Mouse (Mus musculus) G1E (cell line): ENCODE data around the gene Magoh. TPM values are rescaled to one million over a fixed set of nuclear protein-coding genes. Genes with fewer than 3 reads are reported as not detected.

Experiments
- ATAC-seq: 2 replicates; pipeline ENCODE4 v1.8.0; 2016; ENCODE audit warnings: mild to moderate bottlenecking; ENCODE audit not compliant: insufficient number of reproducible peaks, poor library complexity, low FRiP score, severe bottlenecking; ENCODE audit errors: extremely low read depth
- DNase-seq: peaks from one replicate; pipeline ENCODE4 v3.0.0; 2012; ENCODE audit warnings: low spot score
- H3K27me3 ChIP-seq: 2 replicates; pipeline ENCODE4 v1.6.1; 2012; ENCODE audit warnings: mild to moderate bottlenecking, low read length, inconsistent platforms; ENCODE audit not compliant: insufficient read depth
- H3K36me3 ChIP-seq: replicated peaks from 2 replicates; pipeline ENCODE3; 2012; ENCODE audit warnings: mild to moderate bottlenecking, inconsistent platforms
- H3K4me1 ChIP-seq: 2 replicates; pipeline ENCODE4 v1.6.1; 2012; ENCODE audit warnings: low read depth, low read length, inconsistent platforms, mixed read lengths; ENCODE audit not compliant: insufficient read depth
- H3K4me3 ChIP-seq: 2 replicates; pipeline ENCODE4 v1.5.1; 2012; ENCODE audit warnings: low read depth, mild to moderate bottlenecking, inconsistent platforms, low read length, moderate library complexity, mixed read lengths
- H3K9me3 ChIP-seq: replicated peaks from 2 replicates; pipeline ENCODE4 v1.6.1; 2012; ENCODE audit warnings: inconsistent platforms
- CTCF ChIP-seq: IDR thresholded peaks from 2 replicates; pipeline ENCODE4 v1.5.1; 2012; ENCODE audit warnings: low read depth, low read length, inconsistent platforms, mixed read lengths
- GATA1 ChIP-seq: IDR thresholded peaks from 2 replicates; pipeline ENCODE4 v1.6.1; 2012; ENCODE audit warnings: borderline replicate concordance, low read length, inconsistent platforms, mixed read lengths
- GATA2 ChIP-seq: IDR thresholded peaks from 2 replicates; pipeline ENCODE4 v1.6.1; 2012; ENCODE audit warnings: low read depth, low read length, inconsistent platforms, borderline replicate concordance
- POLR2AphosphoS5 ChIP-seq: IDR thresholded peaks from 2 replicates; pipeline ENCODE4 v1.6.1; 2012; ENCODE audit warnings: low read depth, low read length, inconsistent platforms; ENCODE audit not compliant: insufficient replicate concordance
- TAL1 ChIP-seq: conservative IDR thresholded peaks from 2 replicates; pipeline ENCODE4 v1.6.1; 2012; ENCODE audit warnings: low read depth, low read length, inconsistent platforms, mixed read lengths
- polyA plus RNA-seq: library from polyadenylated mRNA; stranded (reverse); fragments of >175 nt; gene quantifications from 2 replicates; pipeline ENCODE4 v1.2.3, GENCODE M21; 2012
- total RNA-seq, 2 experiments: library from RNA; stranded (forward) in 1 of 2; stranded (reverse) in 1 of 2; fragments of 200-1000 nt in 1 of 2; fragments of >200 nt in 1 of 2; fragmentation: Nextera tagmentation in 1 of 2; gene quantifications; 2 replicates each; pipeline ENCODE4 v1.2.3; 2014 to 2017

The Magoh gene
- total RNA-seq (2014; fragmentation: Nextera tagmentation) (149 and 177 TPM in 2 replicates), total RNA-seq (2017) (338 and 372 TPM in 2 replicates), polyA plus RNA-seq (5.7 and 6.4 TPM in 2 replicates)

DNA sequence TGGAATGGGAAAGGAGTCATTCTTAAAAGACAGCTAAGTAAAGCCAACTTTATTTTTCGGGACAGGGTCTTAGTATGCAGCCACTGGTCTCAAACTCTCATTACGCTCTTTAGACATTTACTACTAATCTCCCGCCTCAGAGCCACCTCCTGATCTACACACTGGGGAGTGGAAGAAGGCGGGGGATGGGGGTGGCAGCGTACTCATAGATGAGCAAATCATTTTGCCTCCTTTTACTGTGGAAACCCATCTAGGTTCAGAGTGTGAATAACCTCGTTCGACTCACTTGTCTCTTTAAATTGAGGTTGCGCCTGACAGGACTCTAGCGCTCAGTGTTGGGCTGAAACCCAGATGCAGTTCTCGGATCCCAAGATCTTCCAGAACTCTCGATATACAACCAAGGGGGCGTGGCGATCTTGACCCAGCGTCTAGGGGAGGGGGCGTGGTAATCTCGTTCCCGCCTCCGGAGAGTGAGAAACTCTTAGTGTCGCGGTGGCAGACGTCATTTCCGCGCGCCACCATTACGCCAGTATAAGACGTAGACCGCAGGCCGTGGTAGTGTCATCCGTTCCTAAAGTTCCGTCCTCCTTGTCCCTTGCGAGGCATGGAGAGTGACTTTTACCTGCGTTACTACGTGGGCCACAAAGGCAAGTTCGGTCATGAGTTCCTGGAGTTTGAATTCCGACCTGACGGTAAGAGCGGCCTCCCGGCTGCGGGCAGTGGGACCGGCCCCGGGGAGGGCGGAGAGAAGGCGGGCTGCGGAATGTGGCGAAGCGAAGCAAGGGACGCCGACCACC, at the start of gene Magoh:
Gene Magoh (plus strand): TSS at position 502 of the 797 bp plus-strand sequence.
- peaks cover 22% of the 10 kb centered on the region for H3K4me1 ChIP-seq
- ATAC-seq (peak; percentile 82), DNase-seq (peak; percentile 88)
- no peaks in the 10 kb centered on the region for H3K27me3 ChIP-seq
- TF ChIP-seq CTCF (no peak), GATA1 (no peak), TAL1 (no peak), GATA2 (no peak), POLR2AphosphoS5 (peak; percentile 82)
- peaks cover 50% of the 10 kb centered on the region for H3K36me3 ChIP-seq
- peak within 1 kb of the TSS; percentile 95 for H3K4me3 ChIP-seq
- H3K9me3 ChIP-seq: no peaks in the 10 kb centered on the region

GRCm38 (mm10) chr4:107830189-107830588, 49.4 kb upstream of the Magoh start:
- ATAC-seq (no peak), DNase-seq (no peak)
- H3K9me3 ChIP-seq: no peaks in the 10 kb centered on the region
- peaks cover 98% of the 10 kb centered on the region for H3K36me3 ChIP-seq
- H3K27me3 ChIP-seq: no peaks in the 10 kb centered on the region
- TF ChIP-seq POLR2AphosphoS5: no peak
- no peak for TF ChIP-seq CTCF
- no peak for TF ChIP-seq TAL1
- TF ChIP-seq GATA1: no peak
- no peak for TF ChIP-seq GATA2
- peaks cover 21% of the 10 kb centered on the region for H3K4me1 ChIP-seq
- no peak overlapping the region for H3K4me3 ChIP-seq

DNA sequence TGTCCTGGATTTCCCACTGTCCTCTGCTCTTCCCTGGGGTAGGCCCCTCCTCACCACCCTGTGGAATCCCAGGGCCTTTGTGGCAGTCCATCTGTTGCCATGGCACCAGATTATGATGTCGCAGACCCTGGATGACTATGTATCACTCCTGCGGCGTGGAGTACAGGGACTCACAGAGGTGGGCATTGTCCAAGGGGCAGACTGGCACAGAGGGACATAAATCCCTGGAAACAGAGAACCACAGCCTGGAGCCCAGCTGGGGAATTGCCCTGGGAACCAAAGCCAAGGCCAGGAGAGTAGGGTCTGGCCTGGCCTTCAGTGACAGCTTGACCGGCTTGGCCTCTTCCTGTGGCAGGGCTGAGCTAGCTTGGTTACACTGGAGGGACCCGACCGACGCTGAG, 48.7 kb upstream of the Magoh start:
- Histone ChIP-seq H3K4me1 (peaks cover 19% of the 10 kb centered on the region), H3K27me3 (no peaks in the 10 kb centered on the region), H3K9me3 (no peaks in the 10 kb centered on the region), H3K4me3 (no peak overlapping the region), H3K36me3 (peaks cover 98% of the 10 kb centered on the region)
- no peak for TF ChIP-seq GATA1
- TF ChIP-seq POLR2AphosphoS5: no peak
- TF ChIP-seq TAL1: no peak
- no peak for TF ChIP-seq GATA2
- TF ChIP-seq CTCF: no peak
- no peak for DNase-seq
- no peak for ATAC-seq

GRCm38 (mm10) chr4:107831678-107832077, 47.9 kb upstream of the Magoh start:
- H3K4me3 ChIP-seq: no peak overlapping the region
- no peaks in the 10 kb centered on the region for H3K9me3 ChIP-seq
- ATAC-seq: no peak
- no peaks in the 10 kb centered on the region for H3K27me3 ChIP-seq
- DNase-seq: no peak
- H3K36me3 ChIP-seq: peaks cover 98% of the 10 kb centered on the region
- peaks cover 19% of the 10 kb centered on the region for H3K4me1 ChIP-seq
- TF ChIP-seq CTCF (no peak), POLR2AphosphoS5 (no peak), TAL1 (no peak), GATA2 (no peak), GATA1 (no peak)

DNA sequence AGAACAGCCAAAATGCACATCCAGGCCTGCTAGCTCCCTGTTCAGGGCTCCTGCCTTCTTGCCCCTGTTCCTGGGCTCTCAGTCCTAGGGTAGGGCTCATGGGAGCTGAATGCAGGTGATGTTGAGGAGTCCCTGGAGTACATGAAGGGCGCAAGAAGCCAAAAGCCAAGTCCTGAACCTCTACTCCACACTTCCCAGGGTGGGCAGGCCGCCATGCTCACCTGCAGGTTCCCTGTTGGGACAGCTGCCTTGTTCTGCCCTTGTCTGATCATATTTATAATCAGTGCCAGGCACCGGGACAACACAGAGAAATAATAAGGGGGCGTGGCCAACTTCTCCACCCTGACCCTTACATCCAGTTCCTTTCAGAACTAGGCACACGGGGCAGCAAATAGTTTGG, 46.0 kb upstream of the Magoh start:
- H3K27me3 ChIP-seq: no peaks in the 10 kb centered on the region
- DNase-seq (no peak), ATAC-seq (no peak)
- H3K4me3 ChIP-seq: no peak overlapping the region
- peaks cover 19% of the 10 kb centered on the region for H3K4me1 ChIP-seq
- H3K9me3 ChIP-seq: no peaks in the 10 kb centered on the region
- no peak for TF ChIP-seq GATA2
- TF ChIP-seq TAL1: no peak
- no peak for TF ChIP-seq GATA1
- TF ChIP-seq CTCF: no peak
- TF ChIP-seq POLR2AphosphoS5: no peak
- H3K36me3 ChIP-seq: peaks cover 98% of the 10 kb centered on the region

- TF ChIP-seq CTCF (no peak), POLR2AphosphoS5 (no peak), TAL1 (no peak), GATA1 (no peak), GATA2 (no peak)
- peaks cover 96% of the 10 kb centered on the region for H3K36me3 ChIP-seq
- no peaks in the 10 kb centered on the region for H3K9me3 ChIP-seq
- no peak for DNase-seq
- H3K4me1 ChIP-seq: peaks cover 6% of the 10 kb centered on the region
- no peak for ATAC-seq
- H3K27me3 ChIP-seq: no peaks in the 10 kb centered on the region
- no peak overlapping the region for H3K4me3 ChIP-seq
These were observed 44.8 kb upstream of the Magoh start for GRCm38 (mm10) chr4:107834643-107835314.
